In the genomic region with DNA sequence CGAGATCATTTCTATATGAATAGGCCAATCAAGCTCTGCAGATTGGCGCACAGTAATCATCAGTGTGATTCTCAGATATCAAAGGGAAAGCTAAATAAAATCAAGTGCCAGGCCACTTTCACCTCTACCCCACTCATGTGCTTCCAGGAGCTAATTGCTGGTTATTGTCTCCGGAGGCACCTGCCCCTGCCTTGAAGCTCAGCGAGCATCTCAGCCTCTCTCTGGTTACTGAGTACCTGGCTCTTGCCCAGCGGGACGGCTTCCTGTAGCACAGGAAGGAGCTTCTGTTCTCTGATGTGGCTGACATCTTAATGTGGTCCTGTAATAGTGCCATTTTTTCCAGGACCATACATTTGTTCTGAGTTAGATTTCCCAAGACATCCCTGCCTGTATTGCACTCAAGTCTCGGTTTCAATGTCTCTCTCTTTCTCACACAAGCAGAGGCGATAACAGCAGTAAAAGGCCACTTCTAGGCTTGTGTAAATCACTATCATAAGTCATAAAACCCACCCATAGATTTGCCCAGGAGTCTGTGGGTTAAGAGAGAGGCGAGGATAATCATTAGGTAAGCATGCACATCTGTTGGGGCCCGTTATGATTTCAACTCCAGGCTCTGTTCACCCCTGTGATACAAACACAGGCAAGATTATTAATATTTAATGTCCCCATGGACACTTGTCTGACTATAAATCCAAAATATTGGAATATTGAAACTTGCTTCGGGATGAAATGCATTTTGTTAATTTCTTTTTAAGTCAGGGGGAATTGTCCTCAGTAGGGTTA, we compare ENCODE assay signal across 21 mouse cellular contexts. TPM values are rescaled to one million over a fixed set of nuclear protein-coding genes. Genes with fewer than 3 reads are reported as not detected.
DNase-seq lines count a peak whose midpoint lies in the region; ATAC-seq lines count a peak whose summit lies in the region.
"Had no signal": no experiment of that assay in that cellular context is flagged by ENCODE, and none has a peak within 500 bp of the region (broad histone marks: within the 10 kb centered on the region; RNA-seq: fewer than 3 reads in every experiment).

No protein-coding gene starts in this region.

- ATAC-seq in embryonic facial prominence, embryonic 14.5 days (ENCODE audit: low read depth) = peak; percentile 55; the same call in 1 of the 2 replicates
- no peak for ATAC-seq in midbrain, embryonic 14.5 days (ENCODE audit: low FRiP score, low TSS enrichment)
- ATAC-seq in midbrain, embryonic 16.5 days = no peak
- ATAC-seq in neural tube, embryonic 15.5 days (ENCODE audit: low FRiP score) = peak; percentile 56
- ATAC-seq: liver, postnatal 0 days had no signal

- no peaks in the 10 kb centered on the region for H3K4me1 ChIP-seq in embryonic facial prominence, embryonic 14.5 days (ENCODE audit: control insufficient read depth, insufficient read depth, low read length)
- peaks cover 8% of the 10 kb centered on the region for H3K4me1 ChIP-seq in embryonic facial prominence, embryonic 10.5 days
- peaks cover 13% of the 10 kb centered on the region for H3K4me1 ChIP-seq in midbrain, embryonic 14.5 days (ENCODE audit: control insufficient read depth, insufficient read depth, low read length)
- no peaks in the 10 kb centered on the region for H3K4me1 ChIP-seq in midbrain, embryonic 16.5 days (ENCODE audit: control insufficient read depth, insufficient read depth, low read length)
- peaks cover 16% of the 10 kb centered on the region for H3K4me1 ChIP-seq in neural tube, embryonic 15.5 days

- no peak overlapping the region for H3K4me3 ChIP-seq in embryonic facial prominence, embryonic 14.5 days (ENCODE audit: low read depth, low read length)
- no peak overlapping the region for H3K4me3 ChIP-seq in embryonic facial prominence, embryonic 10.5 days
- no peak overlapping the region for H3K4me3 ChIP-seq in midbrain, embryonic 14.5 days (replicated peaks; ENCODE audit: low read depth, low read length)
- no peak overlapping the region for H3K4me3 ChIP-seq in midbrain, embryonic 16.5 days (ENCODE audit: low read depth, low read length)
- no peak overlapping the region for H3K4me3 ChIP-seq in neural tube, embryonic 15.5 days (replicated peaks)
- H3K4me3 ChIP-seq: hindbrain, embryonic 15.5 days; left cerebral cortex, adult 2 months; limb, embryonic 10.5 days had no signal

- H3K9ac ChIP-seq in embryonic facial prominence, embryonic 14.5 days (ENCODE audit: low read depth, low read length) = no peak overlapping the region
- no peak overlapping the region for H3K9ac ChIP-seq in midbrain, embryonic 14.5 days (replicated peaks; ENCODE audit: low read length)
- no peak overlapping the region for H3K9ac ChIP-seq in midbrain, embryonic 16.5 days (ENCODE audit: low read depth, low read length)
- H3K9ac ChIP-seq in neural tube, embryonic 15.5 days (replicated peaks) = no peak overlapping the region
- H3K9ac ChIP-seq: hindbrain, embryonic 15.5 days; liver, postnatal 0 days had no signal

- intact Hi-C loops in gastrocnemius, postnatal 14 days (cut with DNase I; ENCODE audit: low total_unique reads) = no loop called here

- 64% methylated on average over 11 of the region's 11 CpGs for WGBS in embryonic facial prominence, embryonic 14.5 days
- 74% methylated on average over 11 of the region's 11 CpGs for WGBS in embryonic facial prominence, embryonic 10.5 days
- WGBS in midbrain, embryonic 14.5 days = 66% methylated on average over 11 of the region's 11 CpGs
- WGBS in midbrain, embryonic 16.5 days = 63% methylated on average over 11 of the region's 11 CpGs
- 42% methylated on average over 11 of the region's 11 CpGs for WGBS in neural tube, embryonic 15.5 days

- H3K27ac ChIP-seq in embryonic facial prominence, embryonic 14.5 days (replicated peaks; ENCODE audit: low read depth, low read length) = no peak overlapping the region
- no peak overlapping the region for H3K27ac ChIP-seq in embryonic facial prominence, embryonic 10.5 days (replicated peaks)
- 0 out of 2 replicates have a peak overlapping the region, but pooled peaks have one; percentile 26 for H3K27ac ChIP-seq in midbrain, embryonic 14.5 days (replicated peaks; ENCODE audit: low read depth, low read length)
- H3K27ac ChIP-seq in midbrain, embryonic 16.5 days (ENCODE audit: low read length) = no peak overlapping the region
- peak overlapping the region; percentile 60; the same call in 1 of the 2 replicates for H3K27ac ChIP-seq in neural tube, embryonic 15.5 days (replicated peaks)
- H3K27ac ChIP-seq: hindbrain, embryonic 15.5 days; left cerebral cortex, adult 2 months; limb, embryonic 10.5 days had no signal

- DNase-seq in embryonic facial prominence, embryonic 14.5 days (ENCODE audit: low spot score) = no peak
- no peak for DNase-seq in embryonic facial prominence, embryonic 10.5 days (ENCODE audit: low spot score)
- DNase-seq in gastrocnemius, postnatal 14 days = peak; percentile 6
- DNase-seq in gastrocnemius, adult 18-20 months (ENCODE audit: low spot score) = no peak
- no peak for DNase-seq in midbrain, embryonic 14.5 days
- DNase-seq in lung, postnatal 10 days = no peak
- DNase-seq: adrenal gland, postnatal 14 days; cerebellum, adult 2 months; cerebellum, postnatal 36 days; heart, postnatal 10 days; kidney, adult 8-10 months; layer of hippocampus, adult 9-11 months; liver, postnatal 0 days; lung, postnatal 14 days; thymus, postnatal 36 days had no signal

- no peaks in the 10 kb centered on the region for H3K9me3 ChIP-seq in embryonic facial prominence, embryonic 14.5 days (ENCODE audit: control insufficient read depth, low read length)
- no peaks in the 10 kb centered on the region for H3K9me3 ChIP-seq in embryonic facial prominence, embryonic 10.5 days
- no peaks in the 10 kb centered on the region for H3K9me3 ChIP-seq in midbrain, embryonic 14.5 days (ENCODE audit: control insufficient read depth, low read length)
- no peaks in the 10 kb centered on the region for H3K9me3 ChIP-seq in midbrain, embryonic 16.5 days (replicated peaks; ENCODE audit: control insufficient read depth, low read length, poor library complexity, severe bottlenecking)
- H3K9me3 ChIP-seq in neural tube, embryonic 15.5 days (replicated peaks) = no peaks in the 10 kb centered on the region
- H3K9me3 ChIP-seq: hindbrain, embryonic 15.5 days; limb, embryonic 10.5 days had no signal

- no peak overlapping the region for H3K4me2 ChIP-seq in embryonic facial prominence, embryonic 14.5 days (ENCODE audit: low read depth, low read length)
- no peak overlapping the region for H3K4me2 ChIP-seq in midbrain, embryonic 14.5 days (ENCODE audit: low read length)
- no peak overlapping the region for H3K4me2 ChIP-seq in midbrain, embryonic 16.5 days (ENCODE audit: low read length)
- no peak overlapping the region for H3K4me2 ChIP-seq in neural tube, embryonic 15.5 days
- H3K4me2 ChIP-seq: heart, embryonic 11.5 days; hindbrain, embryonic 15.5 days had no signal

- H3K27me3 ChIP-seq in embryonic facial prominence, embryonic 14.5 days (replicated peaks; ENCODE audit: control insufficient read depth, insufficient read depth, low read length) = no peaks in the 10 kb centered on the region
- peaks cover 5% of the 10 kb centered on the region; the same call in 1 of the 2 replicates for H3K27me3 ChIP-seq in embryonic facial prominence, embryonic 10.5 days (replicated peaks; ENCODE audit: low read depth, poor library complexity, severe bottlenecking)
- no peaks in the 10 kb centered on the region for H3K27me3 ChIP-seq in midbrain, embryonic 14.5 days (ENCODE audit: control insufficient read depth, insufficient read depth, low read length)
- H3K27me3 ChIP-seq in midbrain, embryonic 16.5 days (ENCODE audit: control insufficient read depth, insufficient read depth, low read depth, low read length) = no peaks in the 10 kb centered on the region
- no peaks in the 10 kb centered on the region for H3K27me3 ChIP-seq in neural tube, embryonic 15.5 days (replicated peaks)
- H3K27me3 ChIP-seq: hindbrain, embryonic 15.5 days had no signal

- no peaks in the 10 kb centered on the region for H3K36me3 ChIP-seq in embryonic facial prominence, embryonic 14.5 days (ENCODE audit: control insufficient read depth, insufficient read depth, low read length)
- no peaks in the 10 kb centered on the region for H3K36me3 ChIP-seq in embryonic facial prominence, embryonic 10.5 days (replicated peaks)
- no peaks in the 10 kb centered on the region for H3K36me3 ChIP-seq in midbrain, embryonic 14.5 days (ENCODE audit: control insufficient read depth, insufficient read depth, low read length)
- no peaks in the 10 kb centered on the region for H3K36me3 ChIP-seq in midbrain, embryonic 16.5 days (ENCODE audit: control insufficient read depth, insufficient read depth, low read length)
- no peaks in the 10 kb centered on the region for H3K36me3 ChIP-seq in neural tube, embryonic 15.5 days
- H3K36me3 ChIP-seq: hindbrain, embryonic 15.5 days; limb, embryonic 10.5 days had no signal

RNA-seq across cellular contexts. Expression of a gene that starts 2.9 kb away (rescaled TPM):
- 11.7 and 12.4 TPM in 2 replicates for polyA plus RNA-seq in embryonic facial prominence, embryonic 14.5 days (2014; fragmentation: Nextera tagmentation; extraction: Ambion mirVana)
- polyA plus RNA-seq in embryonic facial prominence, embryonic 10.5 days (2016; fragmentation: Nextera tagmentation; extraction: Ambion mirVana) = 6.6 and 7.1 TPM in 2 replicates
- total RNA-seq in gastrocnemius, postnatal 14 days (2021) = 10 to 100 TPM in 1 of 2 experiments, 1 to 10 TPM in 1; 8.6 to 13.6 TPM
- total RNA-seq in gastrocnemius, adult 18-20 months (2021) = 1 to 10 TPM; 3.7 to 4.6 TPM
- 42.1 and 50.8 TPM in 2 replicates for polyA plus RNA-seq in midbrain, embryonic 14.5 days (2014; fragmentation: Nextera tagmentation; extraction: Ambion mirVana)
- polyA plus RNA-seq in midbrain, embryonic 16.5 days (2015; fragmentation: Nextera tagmentation; extraction: Ambion mirVana) = 37.2 and 41.3 TPM in 2 replicates
- polyA plus RNA-seq in neural tube, embryonic 15.5 days (2015; fragmentation: Nextera tagmentation; extraction: Ambion mirVana) = 26.5 and 31.7 TPM in 2 replicates

Comparison
In these comparisons a context has a peak if more than half of its experiments do, and no peak if none do; other contexts are left out.
1. H3K27ac ChIP-seq: peak in midbrain, embryonic 14.5 days (single experiment) and neural tube, embryonic 15.5 days (single experiment); none in embryonic facial prominence, embryonic 14.5 days (single experiment), embryonic facial prominence, embryonic 10.5 days (single experiment) and midbrain, embryonic 16.5 days (single experiment).
2. ATAC-seq: peak in embryonic facial prominence, embryonic 14.5 days (single experiment) and neural tube, embryonic 15.5 days (single experiment); none in midbrain, embryonic 14.5 days (single experiment) and midbrain, embryonic 16.5 days (single experiment).